Mouse (Mus musculus): Measurements from ENCODE around the gene Pef1. TPM values are rescaled to one million over a fixed set of nuclear protein-coding genes. Genes with fewer than 3 reads are reported as not detected.

Gene Pef1
- 85.5 and 90.9 TPM in 2 replicates for polyA plus RNA-seq (2015; fragmentation: Nextera tagmentation; extraction: Ambion mirVana)

DNA sequence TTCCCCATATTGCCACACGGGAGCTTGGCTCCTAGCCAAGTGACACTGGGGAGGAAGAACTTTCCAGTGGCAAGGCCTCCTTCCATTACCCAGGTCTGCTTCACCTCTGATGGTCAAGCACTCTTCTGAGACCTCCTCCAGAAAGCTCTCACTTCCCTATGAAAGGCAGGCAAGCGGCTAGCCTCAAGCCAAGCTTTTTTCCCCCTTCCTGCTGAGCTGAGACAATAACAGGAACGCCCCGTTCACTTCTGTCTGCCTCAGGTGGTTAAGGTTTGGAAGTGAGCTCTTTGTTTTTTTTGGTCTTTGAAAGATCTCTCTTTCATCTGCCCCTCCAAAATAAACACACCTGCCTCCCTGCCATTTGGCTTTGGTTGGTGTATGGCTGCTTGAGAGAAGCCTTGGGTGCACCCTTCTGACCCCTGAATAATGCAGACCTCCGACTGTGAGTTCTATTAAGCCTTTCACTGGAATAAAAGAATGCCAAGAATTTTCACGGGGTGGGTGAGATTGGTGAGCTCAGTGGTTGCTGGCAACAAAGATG is at the start of gene Pef1:
Gene Pef1, plus strand, starts transcription at position 448 of the 541 bp plus-strand sequence.
- H3K27ac ChIP-seq (ENCODE audit: low read length): 0 out of 2 replicates have a peak within 1 kb of the TSS, but pooled peaks have one; percentile 29

DNA sequence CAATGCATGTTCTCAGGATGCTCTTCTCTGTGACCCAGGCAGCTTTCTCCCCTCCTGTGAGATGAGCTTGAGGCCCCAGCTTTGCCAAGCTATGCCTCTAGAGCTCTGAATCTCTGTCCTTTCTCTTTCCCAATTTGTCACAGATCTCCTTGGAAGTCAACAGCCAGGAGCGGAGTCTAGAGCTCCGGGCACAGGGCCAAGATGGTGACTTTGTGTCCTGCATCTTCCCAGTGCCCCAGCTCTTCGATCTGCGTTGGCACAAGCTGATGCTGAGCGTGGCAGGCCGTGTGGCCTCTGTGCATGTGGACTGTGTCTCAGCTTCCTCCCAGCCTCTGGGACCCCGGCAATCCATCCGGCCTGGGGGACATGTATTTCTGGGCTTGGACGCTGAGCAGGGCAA is 49.2 kb upstream of the Pef1 start:
- Histone ChIP-seq H3K36me3 (ENCODE audit: insufficient read depth, low read length) (no peaks in the 10 kb centered on the region), H3K27me3 (ENCODE audit: insufficient read depth, low read length) (no peaks in the 10 kb centered on the region), H3K27ac (ENCODE audit: low read length) (no peak overlapping the region), H3K9ac (replicated peaks; ENCODE audit: low read length) (no peak overlapping the region), H3K4me2 (replicated peaks; ENCODE audit: low read depth, low read length) (no peak overlapping the region), H3K9me3 (ENCODE audit: low read length) (no peaks in the 10 kb centered on the region), H3K4me1 (ENCODE audit: insufficient read depth, low read length) (peaks cover 29% of the 10 kb centered on the region), H3K4me3 (ENCODE audit: low read length) (no peak overlapping the region)
- ATAC-seq (ENCODE audit: low FRiP score, low TSS enrichment): no peak
- 85% methylated on average over 9 of the region's 9 CpGs for whole genome bisulfite sequencing

More for the DNA sequence above, at the start of gene Pef1:
- Histone ChIP-seq H3K9ac (replicated peaks; ENCODE audit: low read length) (peak within 1 kb of the TSS; percentile 19; the same call in 1 of the 2 replicates), H3K36me3 (ENCODE audit: insufficient read depth, low read length) (no peaks in the 10 kb centered on the region), H3K4me3 (ENCODE audit: low read length) (no peak within 1 kb of the TSS), H3K4me2 (replicated peaks; ENCODE audit: low read depth, low read length) (no peak within 1 kb of the TSS), H3K27me3 (ENCODE audit: insufficient read depth, low read length) (no peaks in the 10 kb centered on the region; the same call in 1 of the 2 replicates), H3K9me3 (ENCODE audit: low read length) (no peaks in the 10 kb centered on the region), H3K4me1 (ENCODE audit: insufficient read depth, low read length) (peaks cover 17% of the 10 kb centered on the region)
- ATAC-seq (ENCODE audit: low FRiP score, low TSS enrichment): no peak
- 12% methylated on average over 6 of the region's 6 CpGs for WGBS

DNA sequence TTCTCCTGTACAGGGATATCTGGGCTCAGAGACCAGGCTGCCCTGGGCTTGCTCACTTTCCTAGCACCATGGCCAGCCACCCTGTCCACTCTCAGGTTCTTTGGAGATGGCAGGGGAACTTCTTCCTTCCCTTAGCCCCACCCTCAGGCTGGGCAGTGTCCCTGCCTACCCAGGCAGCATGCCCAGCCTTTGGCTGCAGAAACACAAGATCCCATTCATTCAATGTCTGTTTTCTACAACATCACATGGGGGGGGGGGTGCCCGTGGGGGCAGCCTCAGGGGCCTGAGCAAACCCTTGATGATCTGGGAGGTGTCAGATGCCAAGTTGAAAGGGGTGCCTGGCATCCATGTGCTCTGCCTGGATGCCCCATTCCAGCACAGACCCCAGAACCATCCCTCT is 47.6 kb upstream of the Pef1 start:
- H3K4me1 ChIP-seq (ENCODE audit: insufficient read depth, low read length): peaks cover 17% of the 10 kb centered on the region
- WGBS: 17% methylated on average over 1 of the region's 1 CpGs
- ATAC-seq (ENCODE audit: low FRiP score, low TSS enrichment): no peak

GRCm38 (mm10) chr4:130055160-130056010 is 47.0 kb upstream of the Pef1 start:
- WGBS: 74% methylated on average over 14 of the region's 14 CpGs
- H3K27ac ChIP-seq (ENCODE audit: low read length): no peak overlapping the region
- H3K4me3 ChIP-seq (ENCODE audit: low read length): no peak overlapping the region
- H3K4me2 ChIP-seq (replicated peaks; ENCODE audit: low read depth, low read length): no peak overlapping the region
- H3K4me1 ChIP-seq (ENCODE audit: insufficient read depth, low read length): peaks cover 10% of the 10 kb centered on the region
- no peak for ATAC-seq (ENCODE audit: low FRiP score, low TSS enrichment)
- H3K9me3 ChIP-seq (ENCODE audit: low read length): no peaks in the 10 kb centered on the region
- no peak overlapping the region for H3K9ac ChIP-seq (replicated peaks; ENCODE audit: low read length)
- H3K27me3 ChIP-seq (ENCODE audit: insufficient read depth, low read length): no peaks in the 10 kb centered on the region
- H3K36me3 ChIP-seq (ENCODE audit: insufficient read depth, low read length): peaks cover 3% of the 10 kb centered on the region; the same call in 1 of the 2 replicates

More for the DNA sequence above, 47.6 kb upstream of the Pef1 start:
- H3K4me3 ChIP-seq (ENCODE audit: low read length): no peak overlapping the region
- H3K9ac ChIP-seq (replicated peaks; ENCODE audit: low read length): no peak overlapping the region
- peaks cover 3% of the 10 kb centered on the region; the same call in 1 of the 2 replicates for H3K36me3 ChIP-seq (ENCODE audit: insufficient read depth, low read length)
- H3K27me3 ChIP-seq (ENCODE audit: insufficient read depth, low read length): no peaks in the 10 kb centered on the region
- no peaks in the 10 kb centered on the region for H3K9me3 ChIP-seq (ENCODE audit: low read length)
- no peak overlapping the region for H3K27ac ChIP-seq (ENCODE audit: low read length)
- H3K4me2 ChIP-seq (replicated peaks; ENCODE audit: low read depth, low read length): no peak overlapping the region

- no peaks in the 10 kb centered on the region for H3K27me3 ChIP-seq (ENCODE audit: insufficient read depth, low read length)
- H3K4me2 ChIP-seq (replicated peaks; ENCODE audit: low read depth, low read length): no peak overlapping the region
- no peak for ATAC-seq (ENCODE audit: low FRiP score, low TSS enrichment)
- H3K27ac ChIP-seq (ENCODE audit: low read length): no peak overlapping the region
- whole genome bisulfite sequencing: 50% methylated on average over 3 of the region's 3 CpGs
- no peak overlapping the region for H3K9ac ChIP-seq (replicated peaks; ENCODE audit: low read length)
- H3K36me3 ChIP-seq (ENCODE audit: insufficient read depth, low read length): peaks cover 3% of the 10 kb centered on the region; the same call in 1 of the 2 replicates
- peaks cover 4% of the 10 kb centered on the region for H3K4me1 ChIP-seq (ENCODE audit: insufficient read depth, low read length)
- no peak overlapping the region for H3K4me3 ChIP-seq (ENCODE audit: low read length)
- no peaks in the 10 kb centered on the region for H3K9me3 ChIP-seq (ENCODE audit: low read length)
These were observed 46.4 kb upstream of the Pef1 start for GRCm38 (mm10) chr4:130056011-130056322.

GRCm38 (mm10) chr4:130056471-130056870 is 45.9 kb upstream of the Pef1 start:
- Histone ChIP-seq H3K9me3 (ENCODE audit: low read length) (no peaks in the 10 kb centered on the region), H3K27ac (ENCODE audit: low read length) (no peak overlapping the region), H3K4me3 (ENCODE audit: low read length) (no peak overlapping the region), H3K4me1 (ENCODE audit: insufficient read depth, low read length) (peaks cover 4% of the 10 kb centered on the region; the same call in 1 of the 2 replicates), H3K4me2 (replicated peaks; ENCODE audit: low read depth, low read length) (no peak overlapping the region), H3K9ac (replicated peaks; ENCODE audit: low read length) (no peak overlapping the region), H3K36me3 (ENCODE audit: insufficient read depth, low read length) (peaks cover 3% of the 10 kb centered on the region; the same call in 1 of the 2 replicates), H3K27me3 (ENCODE audit: insufficient read depth, low read length) (no peaks in the 10 kb centered on the region)
- no peak for ATAC-seq (ENCODE audit: low FRiP score, low TSS enrichment)
- 75% methylated on average over 3 of the region's 3 CpGs for WGBS

DNA sequence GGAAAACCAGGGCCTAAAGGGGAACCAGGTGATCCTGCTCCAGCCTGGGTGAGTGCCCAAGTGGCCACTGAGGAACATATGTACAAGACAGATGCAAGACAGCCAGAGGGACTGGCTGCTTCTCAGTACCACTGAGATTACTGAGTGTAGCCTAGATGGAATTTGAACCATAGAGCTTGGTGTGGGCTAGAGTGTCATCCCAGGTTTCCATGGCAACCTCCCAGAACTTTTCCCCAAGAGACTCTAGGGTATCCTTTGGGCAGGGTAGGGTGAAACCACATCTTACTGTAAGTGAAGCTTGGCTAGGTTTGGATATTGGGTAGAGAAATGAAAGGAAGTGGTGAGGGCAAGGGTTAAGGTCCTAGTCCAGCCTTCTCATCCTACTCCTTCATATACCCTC is 41.4 kb upstream of the Pef1 start:
- no peak overlapping the region for H3K4me2 ChIP-seq (replicated peaks; ENCODE audit: low read depth, low read length)
- H3K27ac ChIP-seq (ENCODE audit: low read length): no peak overlapping the region
- no peaks in the 10 kb centered on the region for H3K4me1 ChIP-seq (ENCODE audit: insufficient read depth, low read length)
- H3K9me3 ChIP-seq (ENCODE audit: low read length): no peaks in the 10 kb centered on the region
- H3K9ac ChIP-seq (replicated peaks; ENCODE audit: low read length): no peak overlapping the region
- H3K27me3 ChIP-seq (ENCODE audit: insufficient read depth, low read length): no peaks in the 10 kb centered on the region
- ATAC-seq (ENCODE audit: low FRiP score, low TSS enrichment): no peak
- H3K4me3 ChIP-seq (ENCODE audit: low read length): no peak overlapping the region
- H3K36me3 ChIP-seq (ENCODE audit: insufficient read depth, low read length): peaks cover 3% of the 10 kb centered on the region; the same call in 1 of the 2 replicates

- Histone ChIP-seq H3K27ac (ENCODE audit: low read length) (no peak overlapping the region), H3K27me3 (ENCODE audit: insufficient read depth, low read length) (no peaks in the 10 kb centered on the region), H3K4me2 (replicated peaks; ENCODE audit: low read depth, low read length) (no peak overlapping the region), H3K36me3 (ENCODE audit: insufficient read depth, low read length) (peaks cover 3% of the 10 kb centered on the region; the same call in 1 of the 2 replicates), H3K9ac (replicated peaks; ENCODE audit: low read length) (no peak overlapping the region), H3K4me3 (ENCODE audit: low read length) (no peak overlapping the region), H3K4me1 (ENCODE audit: insufficient read depth, low read length) (no peaks in the 10 kb centered on the region), H3K9me3 (ENCODE audit: low read length) (no peaks in the 10 kb centered on the region)
- no peak for ATAC-seq (ENCODE audit: low FRiP score, low TSS enrichment)
- WGBS: 49% methylated on average over 7 of the region's 7 CpGs
These were observed 39.2 kb upstream of the Pef1 start for GRCm38 (mm10) chr4:130063191-130063590.

- Histone ChIP-seq H3K4me1 (ENCODE audit: insufficient read depth, low read length) (no peaks in the 10 kb centered on the region), H3K27ac (ENCODE audit: low read length) (no peak overlapping the region), H3K27me3 (ENCODE audit: insufficient read depth, low read length) (no peaks in the 10 kb centered on the region), H3K4me3 (ENCODE audit: low read length) (no peak overlapping the region), H3K9me3 (ENCODE audit: low read length) (no peaks in the 10 kb centered on the region), H3K4me2 (replicated peaks; ENCODE audit: low read depth, low read length) (no peak overlapping the region), H3K36me3 (ENCODE audit: insufficient read depth, low read length) (no peaks in the 10 kb centered on the region), H3K9ac (replicated peaks; ENCODE audit: low read length) (no peak overlapping the region)
- ATAC-seq (ENCODE audit: low FRiP score, low TSS enrichment): no peak
- WGBS: 8% methylated on average over 8 of the region's 8 CpGs
These were observed 35.5 kb upstream of the Pef1 start for GRCm38 (mm10) chr4:130066816-130067215.

- H3K4me3 ChIP-seq (ENCODE audit: low read length): no peak overlapping the region
These were observed 31.8 kb upstream of the Pef1 start for GRCm38 (mm10) chr4:130070523-130070922.

More at GRCm38 (mm10) chr4:130070523-130070922, 31.8 kb upstream of the Pef1 start:
- Histone ChIP-seq H3K4me2 (replicated peaks; ENCODE audit: low read depth, low read length) (no peak overlapping the region), H3K9me3 (ENCODE audit: low read length) (no peaks in the 10 kb centered on the region), H3K4me1 (ENCODE audit: insufficient read depth, low read length) (no peaks in the 10 kb centered on the region; the same call in 1 of the 2 replicates), H3K27me3 (ENCODE audit: insufficient read depth, low read length) (no peaks in the 10 kb centered on the region), H3K9ac (replicated peaks; ENCODE audit: low read length) (no peak overlapping the region), H3K27ac (ENCODE audit: low read length) (no peak overlapping the region), H3K36me3 (ENCODE audit: insufficient read depth, low read length) (no peaks in the 10 kb centered on the region)
- ATAC-seq (ENCODE audit: low FRiP score, low TSS enrichment): no peak
- 72% methylated on average over 3 of the region's 3 CpGs for whole genome bisulfite sequencing
